In genomic region chr5:97467246-97467645, GRCm38 (mm10) we compare ENCODE assay signal across 23 mouse cellular contexts. TPM values are rescaled to one million over a fixed set of nuclear protein-coding genes. Genes with fewer than 3 reads are reported as not detected.
"Had no signal": no experiment of that assay in that cellular context is flagged by ENCODE, and none has a peak within 500 bp of the region (broad histone marks: within the 10 kb centered on the region; RNA-seq: fewer than 3 reads in every experiment).

No protein-coding gene starts in this region.

- H3K27me3 ChIP-seq: liver, embryonic 15.5 days had no signal

- H3K4me1 ChIP-seq: liver, embryonic 15.5 days had no signal

- H3K4me2 ChIP-seq: liver, embryonic 11.5 days; liver, embryonic 15.5 days had no signal

- H3K9ac ChIP-seq: liver, embryonic 15.5 days had no signal

- H3K27ac ChIP-seq: kidney, postnatal 0 days; liver, embryonic 15.5 days had no signal

- ATAC-seq: lung, postnatal 0 days had no signal

- H3K36me3 ChIP-seq: liver, embryonic 15.5 days had no signal

- H3K4me3 ChIP-seq: liver, embryonic 15.5 days had no signal

- DNase-seq: kidney, adult 9 months; kidney, postnatal 36 days; layer of hippocampus, adult 9-11 months; layer of hippocampus, postnatal 36 days; lung, adult 2 months; lung, postnatal 36 days; right cerebral cortex, adult 18-20 months; right cerebral cortex, postnatal 25 days; thymus, postnatal 4 days had no signal

- H3K9me3 ChIP-seq: liver, embryonic 15.5 days had no signal

RNA-seq across cellular contexts. Expression of gene Gk2, which starts 10.4 kb away (rescaled TPM):
- total RNA-seq: layer of hippocampus, adult 18-20 months; layer of hippocampus, postnatal 36 days; left cerebral cortex, adult 8-10 months; left cerebral cortex, postnatal 36 days; megakaryocyte progenitor cell, adult 5-6 weeks had no signal
- polyA plus RNA-seq: kidney, postnatal 0 days; limb, embryonic 14.5 days; liver, embryonic 11.5 days; liver, embryonic 15.5 days; lung, adult 2 months; lung, postnatal 0 days; midbrain, embryonic 14.5 days; neural tube, embryonic 14.5 days; small intestine, adult 2 months; stomach, embryonic 16.5 days; thymus, postnatal 0 days had no signal
